Mouse (Mus musculus) mouse embryonic stem cell (cell line): ENCODE measurements at regions not wholly inside any gene's neighbourhood (a gene's known extent, or its start where the extent isn't known, plus 50 kb on each side); places are given as distances from the start of the nearest gene placed in this dataset.

ENCODE experiments used
- in situ Hi-C, 2 experiments: fragments of 300-500 bp; cut with MboI; formaldehyde crosslinking; loops; 1 replicate in 1 of 2; 3 replicates in 1 of 2; pipeline ENCODE4 v1.14.3; 2019 to 2020; ENCODE audit warnings: low sequenced_read_pairs in 2 of 2, low pct_unique_long_range_greater_than_20kb in 1 of 2, mixed read lengths in 1 of 2; ENCODE audit not compliant: unreplicated experiment in 1 of 2

DNA sequence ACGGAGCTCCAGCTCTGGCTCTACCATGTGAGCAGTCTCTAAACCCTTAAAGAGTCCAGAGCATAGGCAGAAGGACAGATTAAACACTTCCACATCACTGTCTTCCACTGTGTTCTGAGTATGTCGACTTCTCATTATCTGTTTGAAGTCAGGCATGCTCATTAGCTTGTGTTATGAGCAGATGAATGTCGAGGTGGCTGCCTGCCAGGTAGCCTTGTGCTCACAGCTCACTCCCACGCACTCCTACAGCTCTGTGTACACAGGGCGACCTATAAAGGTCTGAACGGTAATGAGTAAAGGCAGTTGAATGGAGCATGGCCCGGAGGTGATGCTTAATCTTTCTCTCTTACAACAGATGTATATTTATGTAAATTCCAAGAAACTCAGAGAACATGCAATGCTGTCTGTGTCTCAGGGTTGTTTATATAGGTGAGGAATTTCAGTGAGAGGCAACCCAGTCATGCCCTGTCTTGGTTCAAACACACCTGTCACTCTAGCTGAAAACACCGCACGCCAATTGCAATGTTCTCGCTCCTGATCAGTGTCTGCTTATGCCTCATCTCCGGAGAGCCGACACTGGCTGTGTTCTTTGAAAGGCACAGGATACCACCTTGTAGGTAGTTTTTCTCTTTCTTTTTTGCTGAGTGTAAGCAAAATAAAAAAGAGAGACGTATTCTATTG lies 135.9 kb upstream of the Gm5148 start:
- in situ Hi-C loops = no loop called here

GRCm38 (mm10) chr3:37858624-37859302 lies 134.5 kb upstream of the Gm5148 start:
- in situ Hi-C loops = no loop called here

GRCm38 (mm10) chr3:37846191-37847003 lies 122.1 kb upstream of the Gm5148 start:
- in situ Hi-C loops = no loop called here

DNA sequence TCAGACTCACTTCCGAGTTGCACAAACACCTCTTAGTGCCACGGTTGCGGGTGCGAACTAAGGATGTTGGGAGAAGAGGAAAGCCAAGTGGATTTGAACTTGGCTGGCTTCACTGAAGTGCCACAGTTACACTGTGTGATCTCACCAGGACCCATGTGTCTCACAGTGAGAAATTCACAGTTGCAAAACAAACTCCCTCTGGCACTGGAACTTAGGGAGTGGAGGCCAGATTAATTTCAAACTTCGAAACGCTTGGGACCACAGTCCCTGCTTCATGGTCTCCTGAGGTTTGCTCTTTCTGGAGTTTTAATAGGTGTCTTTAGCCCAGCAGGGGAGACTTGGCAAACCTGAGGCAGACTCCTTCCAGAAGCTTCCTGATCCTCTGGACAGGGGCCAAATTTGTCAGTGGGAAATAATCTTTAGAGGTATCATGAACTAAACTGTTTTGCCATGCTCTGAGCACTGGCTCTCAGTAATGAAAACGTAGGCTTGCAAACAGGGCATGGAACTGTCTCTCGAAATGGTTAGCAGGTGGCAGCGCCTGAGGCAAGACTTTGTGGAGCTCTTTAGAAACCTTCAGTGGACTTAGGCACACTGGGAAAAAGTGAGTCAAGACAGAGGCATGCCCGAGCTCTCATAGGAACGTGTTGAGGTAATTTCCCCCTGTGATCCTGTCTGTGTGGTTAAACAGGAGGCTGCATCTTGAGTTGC lies 121.2 kb upstream of the Gm5148 start:
- in situ Hi-C loops = no loop called here

DNA sequence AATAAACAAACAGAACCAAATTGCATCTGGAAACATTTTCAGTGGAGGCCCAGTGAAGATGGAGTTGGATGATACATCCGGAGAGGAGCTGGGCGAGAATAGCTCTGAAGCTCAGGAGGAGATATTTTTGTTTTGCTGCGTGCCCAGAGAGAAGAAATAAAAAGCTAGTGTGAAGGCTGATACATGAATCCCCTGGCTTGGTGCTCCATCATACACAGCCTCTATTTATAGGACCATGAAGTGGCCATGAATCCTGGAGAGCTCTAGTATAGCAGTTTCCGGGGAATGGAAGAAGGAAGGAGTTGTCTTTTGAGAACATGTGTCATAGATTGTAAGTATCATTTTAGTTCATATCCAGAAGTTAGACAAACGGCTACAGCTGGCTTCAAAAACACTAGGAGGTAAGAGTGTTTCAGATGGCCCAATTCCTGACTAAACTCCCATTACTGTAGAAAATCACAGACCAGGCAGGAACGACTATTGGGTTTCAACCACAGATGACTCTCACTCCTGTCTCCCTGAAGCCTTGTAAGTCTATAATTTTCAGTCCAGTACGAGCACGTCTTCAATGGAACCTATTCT lies 120.5 kb upstream of the Gm5148 start:
- in situ Hi-C loops = no loop called here

- in situ Hi-C loops = no loop called here
These were observed 118.0 kb upstream of the Gm5148 start for GRCm38 (mm10) chr3:37842289-37842688.

DNA sequence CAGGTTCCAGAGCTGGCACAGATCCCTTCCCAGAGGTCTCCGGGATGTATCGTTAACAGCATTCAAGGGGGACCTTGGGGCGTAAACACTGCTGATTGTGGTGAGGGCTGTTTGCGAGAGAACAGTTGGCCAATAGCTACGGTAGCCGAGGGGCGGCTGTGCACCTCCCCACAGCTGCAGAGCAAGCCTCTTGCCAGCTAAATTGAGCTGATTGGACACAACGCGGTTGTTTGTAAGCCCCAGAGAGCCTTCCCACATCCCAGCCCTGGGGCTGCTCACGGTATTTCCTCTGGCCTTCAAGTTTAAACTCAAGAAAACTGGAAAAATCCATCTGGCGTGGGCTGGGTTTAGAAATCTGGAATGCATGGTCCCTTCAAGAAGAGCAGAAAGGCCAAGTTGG lies 114.6 kb upstream of the Gm5148 start:
- in situ Hi-C loops = no loop called here

DNA sequence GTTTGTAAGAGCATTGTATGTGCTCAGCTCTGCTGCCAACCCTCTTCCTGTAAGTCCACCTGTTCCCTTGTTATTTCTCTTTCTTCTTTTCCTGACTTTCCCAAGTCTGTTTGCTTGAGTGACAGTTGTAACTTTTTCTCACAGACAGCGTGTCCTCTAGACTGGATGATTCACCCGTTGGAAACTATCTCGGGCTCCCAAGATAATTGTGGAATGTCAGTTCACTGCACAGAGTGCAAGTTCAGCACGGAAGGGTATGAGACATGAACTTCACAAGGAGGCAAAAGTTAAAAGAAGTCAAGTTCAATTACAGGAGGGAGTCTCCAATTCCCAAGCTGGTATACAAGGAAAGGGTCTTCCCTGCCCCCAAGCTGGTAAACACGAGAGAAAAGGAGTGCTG lies 112.5 kb upstream of the Gm5148 start:
- in situ Hi-C loops = no loop called here

DNA sequence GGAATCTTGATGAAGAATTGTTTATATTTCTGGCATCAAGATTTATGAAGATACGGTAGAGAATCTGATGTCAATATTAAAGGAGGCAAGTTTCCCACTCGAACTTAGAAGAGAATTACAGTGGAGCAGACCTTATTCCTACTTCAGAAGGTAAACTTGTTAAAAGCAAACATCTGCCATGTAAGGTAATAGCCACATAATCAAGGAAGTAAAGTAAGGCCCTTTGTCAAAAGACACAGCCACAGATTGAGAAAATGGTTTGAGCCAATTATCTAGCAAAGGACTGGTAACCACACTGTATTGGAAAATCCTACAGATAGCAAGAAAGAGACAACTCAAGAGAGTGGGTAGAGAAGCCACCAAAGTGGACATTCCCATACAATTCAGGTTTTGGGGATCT lies 111.4 kb upstream of the Gm5148 start:
- in situ Hi-C loops = no loop called here

DNA sequence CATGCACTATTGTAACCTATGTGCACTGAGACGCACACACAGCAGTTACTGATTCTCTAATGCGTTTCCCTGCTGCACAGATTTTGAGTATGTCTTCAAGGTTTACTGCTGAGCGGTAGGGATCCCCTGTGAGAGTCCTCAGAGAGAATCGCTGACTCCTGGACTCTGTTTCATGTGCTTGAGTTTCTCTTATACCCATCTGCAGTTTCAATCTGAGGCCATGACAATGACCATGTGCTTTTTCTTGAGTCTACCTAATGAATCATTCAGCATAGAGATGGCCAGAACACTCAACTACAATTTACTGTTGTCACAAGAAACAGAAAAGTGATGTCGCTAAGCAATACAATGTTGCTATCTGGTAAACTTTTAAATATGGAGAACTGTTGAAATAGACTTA lies 110.8 kb upstream of the Gm5148 start:
- in situ Hi-C loops = no loop called here

DNA sequence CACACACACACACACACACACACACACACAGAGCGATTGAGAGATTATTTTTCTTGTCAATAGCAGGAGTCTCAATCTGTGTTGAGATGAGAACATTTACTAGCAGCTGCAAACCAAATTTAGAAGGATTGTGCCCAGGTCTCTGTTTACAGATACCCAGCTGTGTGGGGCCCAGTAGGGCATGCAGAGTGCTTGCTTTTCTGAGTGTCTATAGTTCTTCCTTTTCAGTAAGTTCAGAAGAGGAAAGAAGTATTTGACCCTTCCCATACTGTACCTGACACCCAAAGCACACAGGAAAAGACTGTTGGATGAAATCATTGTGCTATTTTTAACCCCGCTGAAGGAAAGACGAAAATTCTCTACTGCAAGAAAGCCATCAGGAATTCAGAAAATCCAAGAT lies 110.3 kb upstream of the Gm5148 start:
- in situ Hi-C loops = no loop called here

DNA sequence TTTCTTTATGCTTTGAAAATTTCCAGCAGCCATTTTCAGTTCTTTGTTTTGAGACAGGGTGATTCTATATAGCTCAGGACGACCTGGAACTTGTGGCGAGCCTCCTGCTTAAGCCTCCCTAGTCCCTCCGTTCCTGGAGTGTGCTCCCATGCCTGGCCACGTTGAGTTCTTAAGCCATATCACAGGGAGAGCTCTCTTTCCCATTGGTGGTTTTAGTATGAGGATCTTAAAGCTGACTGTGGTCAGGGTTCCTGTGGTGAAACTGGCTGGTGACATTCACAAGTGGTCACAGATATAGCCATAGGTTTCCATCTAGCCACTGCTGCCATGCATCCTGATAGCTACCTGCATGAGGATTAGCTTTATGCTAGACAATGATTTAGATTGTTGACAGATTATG lies 109.1 kb upstream of the Gm5148 start:
- in situ Hi-C loops = no loop called here

DNA sequence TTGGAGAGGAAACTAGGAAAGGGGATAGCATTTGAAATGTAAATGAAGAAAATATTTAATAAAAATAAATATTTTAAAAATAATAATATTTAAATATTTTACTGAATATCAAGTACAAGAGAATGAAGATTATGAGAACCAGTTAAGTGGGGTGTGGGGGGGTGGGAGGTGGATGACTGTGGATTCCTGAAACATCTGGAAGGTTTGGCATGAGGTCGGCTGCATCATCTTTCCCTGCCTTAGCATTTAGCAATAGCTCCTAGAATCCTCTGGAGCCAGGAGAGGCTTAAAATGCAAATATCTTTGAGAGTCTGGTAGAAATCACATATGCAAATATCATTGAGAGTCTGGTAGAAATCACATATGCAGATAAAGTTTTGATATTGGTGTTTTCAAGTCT lies 103.3 kb upstream of the Gm5148 start:
- in situ Hi-C loops = no loop called here

- in situ Hi-C loops = no loop called here
These were observed 101.3 kb upstream of the Gm5148 start for GRCm38 (mm10) chr3:37825602-37826001.

- in situ Hi-C loops = no loop called here
These were observed 100.4 kb upstream of the Gm5148 start for GRCm38 (mm10) chr3:37824681-37825080.

GRCm38 (mm10) chr3:37819503-37819902 lies 95.2 kb upstream of the Gm5148 start:
- in situ Hi-C loops = no loop called here

DNA sequence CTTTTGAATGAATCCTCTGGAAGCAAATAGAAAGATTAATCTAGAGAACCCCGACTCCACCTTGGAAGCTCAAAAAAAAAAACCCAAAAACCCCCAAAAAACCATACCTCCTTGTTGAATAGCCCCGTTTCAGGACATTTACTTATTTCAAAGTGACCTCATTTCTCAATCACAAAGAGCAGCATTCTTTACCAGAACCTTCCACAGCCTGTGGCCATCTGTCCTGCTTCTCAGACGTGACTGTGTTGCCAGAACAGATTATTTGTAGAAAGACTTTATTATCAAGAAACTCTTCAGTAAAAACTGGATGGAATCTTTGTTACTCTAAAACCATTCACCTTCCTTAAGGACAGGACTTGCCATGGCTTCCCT lies 93.1 kb upstream of the Gm5148 start:
- in situ Hi-C loops = no loop called here

GRCm38 (mm10) chr3:37816781-37817433 lies 92.6 kb upstream of the Gm5148 start:
- in situ Hi-C loops = no loop called here
